Mouse (Mus musculus) limb, embryonic 10.5 days (tissue): ENCODE data around the gene Hmgb3. TPM values are rescaled to one million over a fixed set of nuclear protein-coding genes. Genes with fewer than 3 reads are reported as not detected.
"Not testable (repeated sequence)": the region's sequence is repeated elsewhere in the genome, so short reads cannot be mapped to it uniquely, and the experiment has no call there.

Experiments
- DNase-seq: peaks from one replicate; pipeline ENCODE4 v3.0.0-alpha.2; 2017; ENCODE audit warnings: low spot score
- H3K27ac ChIP-seq: fragments of 300-500 bp; sonication (generic); 2 replicates; pipeline ENCODE4 v1.5.1; 2016; ENCODE audit warnings: mild to moderate bottlenecking
- H3K27me3 ChIP-seq: fragments of 300-500 bp; sonication (generic); 2 replicates; pipeline ENCODE4 v1.6.1; 2016; ENCODE audit warnings: low read depth, mild to moderate bottlenecking; ENCODE audit not compliant: poor library complexity, severe bottlenecking
- H3K36me3 ChIP-seq: fragments of 300-500 bp; sonication (generic); 2 replicates; pipeline ENCODE4 v1.6.1; 2016; ENCODE audit warnings: mild to moderate bottlenecking, moderate library complexity
- H3K4me1 ChIP-seq: fragments of 300-500 bp; sonication (generic); 2 replicates; pipeline ENCODE4 v1.6.1; 2016
- H3K4me3 ChIP-seq: fragments of 300-500 bp; sonication (generic); 2 replicates; pipeline ENCODE4 v1.5.1; 2016; ENCODE audit warnings: mild to moderate bottlenecking, moderate library complexity
- H3K9me3 ChIP-seq: fragments of 300-500 bp; sonication (generic); replicated peaks from 2 replicates; pipeline ENCODE4 v1.6.1; 2016; ENCODE audit warnings: mild to moderate bottlenecking
- WGBS: fragments of 180-500 bp; shearing (Covaris S2); methylation state at CpG from one replicate; pipeline ENCODE4 v1.1.7; 2016; 5-methylcytosine and 5-hydroxymethylcytosine counted together
- polyA plus RNA-seq: library from polyadenylated mRNA; unstranded; fragments of >200 nt; fragmentation: Nextera tagmentation; extraction: Ambion mirVana; gene quantifications from 2 replicates; pipeline ENCODE4 v1.2.1, GENCODE M21; 2016

Hmgb3 gene
- 681 and 775 TPM in 2 replicates for polyA plus RNA-seq

DNA sequence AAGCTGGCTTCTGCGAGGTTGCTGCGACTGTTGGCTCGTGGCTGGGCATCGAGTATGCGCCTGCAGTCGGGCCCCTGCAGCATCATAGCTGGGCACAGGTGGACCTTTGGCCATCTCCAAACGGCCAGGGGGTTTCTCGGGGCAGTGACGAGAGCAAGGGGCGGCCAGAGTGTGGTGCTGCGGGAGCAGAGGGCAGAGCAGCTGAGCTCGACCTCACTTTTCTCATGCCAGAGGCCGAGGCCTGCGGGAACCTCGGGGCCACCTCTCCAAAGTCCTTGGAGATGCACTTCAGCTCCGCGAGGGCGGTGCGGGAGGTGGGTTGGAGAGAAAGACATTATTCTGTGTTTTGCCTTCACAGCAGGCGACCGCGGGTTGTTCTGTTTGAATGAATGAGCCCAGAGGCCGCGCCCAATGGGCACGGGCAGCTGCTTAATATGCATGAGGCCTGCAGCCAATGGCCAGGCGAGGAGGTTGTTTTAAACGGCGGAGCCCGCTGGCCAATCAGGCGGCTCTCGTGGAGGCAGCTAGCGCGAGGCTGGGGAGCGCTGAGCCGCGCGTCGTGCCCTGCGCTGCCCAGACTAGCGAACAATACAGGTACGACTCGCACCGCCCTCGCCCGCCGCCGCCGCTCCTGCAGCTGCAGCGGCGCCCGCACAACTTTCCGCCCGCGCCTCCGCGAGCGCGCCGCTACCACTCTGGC is at the start of gene Hmgb3:
Hmgb3 (plus strand) TSS at position 504 of the 700 bp plus-strand sequence.
- H3K27ac ChIP-seq = peak within 1 kb of the TSS; percentile 98
- no peaks in the 10 kb centered on the region for H3K9me3 ChIP-seq
- peaks cover 14% of the 10 kb centered on the region for H3K36me3 ChIP-seq
- peaks cover 36% of the 10 kb centered on the region for H3K27me3 ChIP-seq
- peaks cover 4% of the 10 kb centered on the region; the same call in 1 of the 2 replicates for H3K4me1 ChIP-seq
- peak; percentile 79 for DNase-seq
- 15% methylated on average over 46 of the region's 59 CpGs for WGBS
- H3K4me3 ChIP-seq = peak within 1 kb of the TSS; percentile 77

DNA sequence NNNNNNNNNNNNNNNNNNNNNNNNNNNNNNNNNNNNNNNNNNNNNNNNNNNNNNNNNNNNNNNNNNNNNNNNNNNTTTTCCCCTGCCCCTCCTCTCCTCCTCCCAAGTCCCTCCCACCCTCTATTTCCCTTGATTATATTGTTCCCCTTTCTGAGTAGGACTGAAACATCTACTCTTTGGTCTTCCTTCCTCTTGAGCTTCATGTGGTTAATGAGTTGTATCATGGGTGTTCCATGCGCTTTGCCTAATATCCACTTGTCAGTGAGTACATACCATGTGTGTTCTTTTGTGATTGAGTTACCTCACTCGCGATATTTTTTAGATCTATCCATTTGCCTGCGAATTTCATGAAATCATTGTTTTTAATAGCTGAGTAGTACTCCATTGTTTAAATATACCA is 49.1 kb upstream of the Hmgb3 start:
- H3K4me3 ChIP-seq, H3K9me3 ChIP-seq, H3K4me1 ChIP-seq, H3K36me3 ChIP-seq, DNase-seq, H3K27me3 ChIP-seq, H3K27ac ChIP-seq: not testable (repeated sequence)
- WGBS = 98% methylated on average over 4 of the region's 4 CpGs

DNA sequence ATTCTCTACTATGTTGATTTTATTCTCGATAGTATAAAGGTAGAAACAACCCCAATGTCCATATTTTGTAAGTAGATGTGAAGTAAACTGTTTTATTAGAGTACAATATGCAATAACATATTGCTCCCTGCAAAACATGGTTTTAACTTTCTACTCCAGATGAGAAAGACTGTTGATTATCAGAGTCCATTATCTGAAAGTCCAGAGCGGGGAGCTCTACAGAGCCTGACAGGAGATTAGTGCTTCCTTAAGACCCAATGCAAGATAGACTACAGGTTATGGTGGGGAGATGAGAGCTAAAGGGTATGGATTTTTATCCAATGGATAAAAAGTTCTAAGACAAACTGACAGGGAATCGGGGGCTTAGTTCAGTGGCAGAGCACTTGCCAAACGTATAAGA is 36.5 kb upstream of the Hmgb3 start:
- DNase-seq = no peak

DNA sequence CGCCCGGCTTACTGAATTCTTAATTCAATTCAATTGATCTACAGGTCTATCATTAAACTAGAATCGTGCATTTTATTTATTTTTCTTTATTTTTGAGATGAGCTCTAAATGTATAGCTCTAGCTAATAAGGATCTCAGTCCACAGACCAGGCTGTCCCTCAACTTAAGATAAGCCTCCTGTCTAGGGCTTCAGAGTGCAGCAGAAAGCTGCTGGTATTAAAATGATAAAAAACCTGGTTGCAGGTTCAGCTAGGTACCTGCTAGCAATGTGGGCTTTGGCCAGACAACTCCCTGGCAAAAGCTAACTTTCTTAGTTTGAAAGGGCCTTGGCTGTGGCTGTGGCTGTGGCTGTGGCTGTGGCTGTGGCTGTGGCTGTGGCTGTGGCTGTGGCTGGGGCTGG is 32.8 kb upstream of the Hmgb3 start:
- Histone ChIP-seq H3K36me3 (no peaks in the 10 kb centered on the region), H3K27me3 (peaks cover 11% of the 10 kb centered on the region; the same call in 1 of the 2 replicates), H3K9me3 (no peaks in the 10 kb centered on the region), H3K27ac (no peak overlapping the region), H3K4me3 (no peak overlapping the region), H3K4me1 (peaks cover 6% of the 10 kb centered on the region; the same call in 1 of the 2 replicates)
- 95% methylated on average over 3 of the region's 3 CpGs for WGBS
- DNase-seq = no peak

More for the DNA sequence above, 36.5 kb upstream of the Hmgb3 start:
- H3K27me3 ChIP-seq = 0 out of 2 replicates have a peak, but pooled peaks cover 5% of the 10 kb centered on the region
- H3K9me3 ChIP-seq = no peaks in the 10 kb centered on the region
- 88% methylated on average over 4 of the region's 4 CpGs for WGBS
- H3K27ac ChIP-seq = no peak overlapping the region
- H3K4me3 ChIP-seq = no peak overlapping the region
- H3K36me3 ChIP-seq = no peaks in the 10 kb centered on the region
- no peaks in the 10 kb centered on the region for H3K4me1 ChIP-seq

DNA sequence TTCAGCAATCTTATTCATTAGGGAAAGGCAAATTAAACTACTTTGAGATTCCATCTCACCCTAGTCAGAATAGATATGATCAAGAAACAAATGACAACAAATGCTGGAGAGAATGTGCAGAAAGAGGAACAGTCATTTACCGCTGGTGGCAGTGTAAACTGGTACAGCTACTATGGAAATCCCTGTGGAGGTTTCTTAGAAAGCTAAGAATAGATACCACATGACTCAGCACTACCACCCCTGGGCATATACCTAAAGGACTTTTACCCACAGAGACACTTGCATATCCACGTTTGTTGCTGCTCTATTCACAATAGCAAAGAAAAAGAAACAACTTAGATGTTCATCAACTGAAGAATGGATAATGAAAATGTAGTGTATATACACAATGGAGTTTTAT is 31.4 kb upstream of the Hmgb3 start:
- Histone ChIP-seq H3K4me3 (no peak overlapping the region), H3K4me1 (peaks cover 8% of the 10 kb centered on the region; the same call in 1 of the 2 replicates), H3K27ac (no peak overlapping the region), H3K36me3 (no peaks in the 10 kb centered on the region), H3K9me3 (no peaks in the 10 kb centered on the region), H3K27me3 (peaks cover 16% of the 10 kb centered on the region; the same call in 1 of the 2 replicates)
- 69% methylated on average over 2 of the region's 2 CpGs for WGBS
- no peak for DNase-seq

DNA sequence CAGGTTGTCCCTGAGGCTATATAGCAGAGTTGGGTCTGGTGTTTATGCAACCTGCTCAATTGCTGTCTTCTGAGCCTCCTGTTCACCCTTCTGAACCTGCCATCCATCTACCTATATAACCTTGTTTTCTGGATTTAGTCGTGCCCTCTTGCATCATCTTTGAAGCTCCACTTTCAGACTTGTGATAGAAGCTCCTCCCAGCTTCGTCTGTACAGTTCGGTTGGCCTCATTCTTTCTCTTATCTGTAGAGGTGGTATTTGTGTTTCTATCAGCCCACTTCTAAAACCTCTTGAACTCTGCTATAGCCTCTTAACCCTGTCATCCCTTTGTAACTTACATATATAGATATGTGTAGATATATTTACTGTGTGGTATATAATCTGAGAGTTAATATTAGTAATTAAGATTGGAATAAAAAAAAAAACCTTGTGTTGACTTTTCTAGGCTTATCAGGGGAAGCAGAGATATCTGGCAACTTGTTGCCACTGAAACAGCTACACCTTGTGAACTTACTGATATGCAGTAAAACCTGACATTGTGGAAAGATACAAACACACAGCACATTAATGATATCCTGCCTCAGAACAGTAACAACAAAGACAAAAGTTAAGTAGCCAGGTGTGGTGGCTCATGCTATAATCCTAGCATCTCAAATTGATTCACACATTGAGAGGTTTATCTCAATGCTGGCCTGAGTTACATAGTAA is 30.0 kb upstream of the Hmgb3 start:
- peaks cover 24% of the 10 kb centered on the region for H3K27me3 ChIP-seq
- no peak overlapping the region for H3K4me3 ChIP-seq
- no peaks in the 10 kb centered on the region for H3K36me3 ChIP-seq
- H3K4me1 ChIP-seq = peaks cover 8% of the 10 kb centered on the region; the same call in 1 of the 2 replicates
- no peak overlapping the region for H3K27ac ChIP-seq
- H3K9me3 ChIP-seq = no peaks in the 10 kb centered on the region
- 77% methylated on average over 3 of the region's 3 CpGs for whole genome bisulfite sequencing
- no peak for DNase-seq

DNA sequence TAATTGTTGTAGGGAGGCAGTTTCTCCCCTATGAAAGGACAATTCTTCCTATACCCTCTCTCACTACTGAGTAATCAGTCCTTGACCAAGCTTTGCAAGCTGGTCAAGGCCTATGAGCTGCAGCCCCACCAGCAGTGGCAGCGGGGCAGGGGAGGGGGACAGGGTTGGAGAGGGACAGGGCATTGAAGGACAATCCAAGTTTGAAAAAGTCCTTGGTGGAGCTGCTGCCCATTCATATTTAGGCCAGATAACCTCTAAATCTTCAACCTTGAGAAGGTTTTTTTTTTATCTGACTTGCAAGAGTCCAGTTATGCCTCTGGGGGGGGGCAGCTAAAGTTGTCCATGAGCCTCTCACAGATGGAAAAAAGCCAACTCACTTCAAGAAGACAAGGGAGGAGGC is 28.3 kb upstream of the Hmgb3 start:
- Histone ChIP-seq H3K9me3 (no peaks in the 10 kb centered on the region), H3K4me3 (no peak overlapping the region), H3K4me1 (peaks cover 8% of the 10 kb centered on the region; the same call in 1 of the 2 replicates), H3K27me3 (peaks cover 27% of the 10 kb centered on the region), H3K36me3 (no peaks in the 10 kb centered on the region), H3K27ac (peak overlapping the region; percentile 14; the same call in 1 of the 2 replicates)
- no peak for DNase-seq
- WGBS = 92% methylated on average over 1 of the region's 1 CpGs

DNA sequence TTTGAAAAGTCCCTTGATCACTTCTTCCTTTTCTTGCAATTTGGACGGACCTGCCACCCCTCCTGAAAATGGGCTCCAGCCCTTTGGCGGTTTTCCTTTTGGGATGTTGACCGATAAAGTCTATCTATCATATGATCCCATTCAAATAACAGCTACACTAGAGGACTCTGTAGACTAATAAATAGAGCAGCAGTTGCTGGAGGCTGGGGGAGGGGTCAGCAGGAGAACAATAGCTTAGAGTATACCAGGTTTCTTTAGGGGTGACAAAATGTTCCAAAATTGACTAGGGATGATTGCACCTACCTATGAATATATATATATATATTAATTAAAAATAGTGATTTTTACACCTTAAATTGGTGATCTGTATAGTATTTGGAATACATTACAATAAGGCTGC is 27.6 kb upstream of the Hmgb3 start:
- Histone ChIP-seq H3K4me1 (peaks cover 8% of the 10 kb centered on the region; the same call in 1 of the 2 replicates), H3K27me3 (peaks cover 30% of the 10 kb centered on the region), H3K36me3 (no peaks in the 10 kb centered on the region), H3K27ac (no peak overlapping the region), H3K9me3 (no peaks in the 10 kb centered on the region), H3K4me3 (no peak overlapping the region)
- 63% methylated on average over 3 of the region's 3 CpGs for WGBS
- DNase-seq = no peak

DNA sequence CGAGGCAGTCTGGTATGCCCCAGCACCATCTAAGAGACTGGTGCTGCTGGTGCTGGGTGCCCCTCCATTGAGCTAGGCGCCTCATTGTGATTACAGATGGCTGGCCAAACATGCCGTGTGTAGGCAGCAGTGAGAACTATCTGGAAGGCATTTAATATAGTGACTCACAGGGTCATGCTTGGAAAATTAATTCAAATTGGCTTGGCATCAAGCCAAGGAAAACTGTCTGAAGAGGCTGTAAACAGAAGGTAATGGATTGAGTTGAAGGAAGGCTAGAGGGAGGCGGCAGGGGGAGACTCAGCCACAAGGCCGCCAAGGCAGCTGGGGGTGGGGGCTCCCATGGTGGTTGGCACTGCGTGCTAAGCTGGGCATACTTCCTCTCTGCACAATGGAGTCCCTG is 27.1 kb upstream of the Hmgb3 start:
- 79% methylated on average over 6 of the region's 6 CpGs for WGBS
- Histone ChIP-seq H3K36me3 (no peaks in the 10 kb centered on the region), H3K27ac (no peak overlapping the region), H3K4me3 (no peak overlapping the region), H3K9me3 (no peaks in the 10 kb centered on the region), H3K4me1 (peaks cover 8% of the 10 kb centered on the region; the same call in 1 of the 2 replicates), H3K27me3 (peaks cover 30% of the 10 kb centered on the region)
- DNase-seq = no peak

DNA sequence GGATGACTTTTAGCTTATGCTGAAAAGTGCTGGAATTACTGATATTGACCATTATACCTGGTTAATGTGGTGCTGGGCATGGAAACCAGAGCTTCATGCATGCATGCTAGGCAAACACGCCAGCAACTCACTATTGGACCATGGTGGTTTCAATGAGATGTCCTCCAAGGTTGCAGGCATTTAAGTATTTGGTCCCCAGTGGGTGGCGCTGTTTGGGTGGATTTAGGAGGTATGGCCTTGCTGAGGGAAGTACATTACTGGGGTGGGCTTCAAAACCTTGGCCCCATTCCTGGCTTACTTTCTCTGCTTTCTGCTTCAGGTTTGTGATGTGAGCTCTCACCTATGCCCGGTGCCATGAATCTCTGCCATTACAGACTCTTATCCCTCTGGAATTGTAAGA is 23.1 kb upstream of the Hmgb3 start:
- Histone ChIP-seq H3K4me3 (no peak overlapping the region), H3K27ac (no peak overlapping the region), H3K9me3 (no peaks in the 10 kb centered on the region), H3K36me3 (no peaks in the 10 kb centered on the region), H3K27me3 (peaks cover 40% of the 10 kb centered on the region), H3K4me1 (peaks cover 5% of the 10 kb centered on the region; the same call in 1 of the 2 replicates)
- 66% methylated on average over 3 of the region's 3 CpGs for WGBS
- DNase-seq = no peak

DNA sequence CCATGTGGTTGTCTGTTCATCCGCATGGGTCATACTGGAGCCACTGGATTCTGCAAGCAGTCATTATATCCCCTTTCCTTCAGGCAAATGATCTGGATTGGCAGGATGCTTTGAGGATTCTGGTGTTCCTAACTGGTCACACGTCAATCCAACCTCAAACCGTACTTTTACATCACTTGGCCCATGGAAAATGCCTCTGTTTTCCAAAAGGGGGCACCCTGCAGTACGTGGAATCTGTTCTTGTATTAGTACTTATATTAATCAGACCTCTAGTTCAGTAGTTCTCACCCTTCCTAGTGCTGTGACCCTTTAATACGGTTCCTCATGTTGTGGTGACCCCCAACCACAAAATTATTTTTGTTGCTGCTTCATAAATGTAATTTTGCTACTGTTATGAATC is 21.6 kb upstream of the Hmgb3 start:
- H3K4me1 ChIP-seq = no peaks in the 10 kb centered on the region
- no peaks in the 10 kb centered on the region for H3K36me3 ChIP-seq
- no peak overlapping the region for H3K4me3 ChIP-seq
- H3K27me3 ChIP-seq = peaks cover 41% of the 10 kb centered on the region
- no peak for DNase-seq
- no peaks in the 10 kb centered on the region for H3K9me3 ChIP-seq
- H3K27ac ChIP-seq = no peak overlapping the region
- WGBS = 84% methylated on average over 5 of the region's 5 CpGs

DNA sequence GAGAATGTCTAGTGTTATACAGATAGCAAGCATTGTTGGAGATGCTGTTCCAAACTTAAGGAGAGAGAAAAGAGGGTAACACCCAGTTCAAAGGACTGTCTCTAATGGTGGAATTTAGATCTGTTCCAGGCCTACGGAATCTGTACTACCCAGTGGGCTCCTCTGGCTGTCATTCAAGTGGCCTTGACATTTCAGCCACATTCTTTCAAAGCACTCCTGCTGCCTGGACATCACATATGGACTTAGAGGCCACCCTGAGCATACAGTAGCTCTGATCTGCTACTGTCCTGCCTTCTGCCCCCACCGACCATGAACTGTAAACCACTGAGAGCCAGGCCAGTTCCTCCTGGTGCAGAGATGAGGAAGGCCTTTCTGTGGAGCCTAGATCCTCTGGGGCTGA is 17.9 kb upstream of the Hmgb3 start:
- no peaks in the 10 kb centered on the region for H3K4me1 ChIP-seq
- H3K36me3 ChIP-seq = no peaks in the 10 kb centered on the region
- DNase-seq = no peak
- no peaks in the 10 kb centered on the region for H3K9me3 ChIP-seq
- peaks cover 60% of the 10 kb centered on the region for H3K27me3 ChIP-seq
- no peak overlapping the region for H3K4me3 ChIP-seq
- no peak overlapping the region for H3K27ac ChIP-seq
- 92% methylated on average over 2 of the region's 2 CpGs for WGBS

DNA sequence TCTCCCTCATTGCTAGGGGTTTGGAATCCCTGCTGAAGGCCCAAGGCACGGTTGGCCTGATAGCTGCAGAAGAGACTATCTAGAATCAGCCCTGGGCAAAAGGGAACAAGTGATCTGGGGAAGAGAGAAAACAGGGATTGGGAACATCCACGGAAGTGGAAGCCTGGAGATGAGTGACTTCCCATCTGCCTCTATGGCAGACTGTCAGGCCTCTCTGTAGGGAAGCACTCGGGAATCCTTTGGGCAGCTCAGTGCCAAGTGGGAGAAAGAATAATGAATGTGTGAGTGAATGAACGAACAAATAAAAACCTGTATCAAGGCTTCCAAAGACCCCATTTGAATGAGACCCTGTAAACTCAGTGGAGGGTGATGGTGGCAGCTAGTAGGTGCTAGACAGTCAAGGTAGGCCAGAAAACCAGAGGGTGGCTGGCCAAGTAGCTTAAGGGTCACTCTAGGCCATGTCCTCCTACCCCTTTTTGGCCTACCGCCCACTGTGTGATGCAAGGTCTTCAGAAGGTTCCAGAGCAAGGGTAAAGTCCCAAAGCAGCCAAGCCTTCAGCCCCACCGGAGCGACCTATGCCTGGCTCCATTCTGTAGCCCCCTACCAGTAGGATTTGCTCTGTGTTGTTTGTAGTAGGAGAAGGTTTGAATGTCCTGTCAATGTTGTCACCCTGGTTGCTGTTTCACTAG is 14.8 kb upstream of the Hmgb3 start:
- Histone ChIP-seq H3K27me3 (peaks cover 69% of the 10 kb centered on the region), H3K9me3 (no peaks in the 10 kb centered on the region), H3K36me3 (no peaks in the 10 kb centered on the region), H3K4me3 (no peak overlapping the region), H3K4me1 (no peaks in the 10 kb centered on the region), H3K27ac (no peak overlapping the region)
- 88% methylated on average over 7 of the region's 7 CpGs for WGBS
- DNase-seq = no peak
